Mouse (Mus musculus) liver, postnatal 0 days (tissue): ENCODE results near the gene Sgms1.

Source experiments
- CTCF ChIP-seq: sonication (generic); IDR thresholded peaks from 2 replicates; pipeline ENCODE4 v1.5.1; 2016; ENCODE audit warnings: antibody characterized with exemption, low read depth
- EP300 ChIP-seq: IDR thresholded peaks from 2 replicates; pipeline ENCODE4 v1.6.1; 2016; ENCODE audit warnings: antibody characterized with exemption, low read depth, mild to moderate bottlenecking

GRCm38 (mm10) chr19:32255429-32256185 is 133.9 kb downstream of the Sgms1 start:
- TF ChIP-seq CTCF (no peak), EP300 (no peak)
